Mouse (Mus musculus) lung, postnatal 0 days (tissue): ENCODE results near the gene Hs2st1.

Experiments used
- CTCF ChIP-seq: IDR thresholded peaks from 2 replicates; pipeline ENCODE4 v1.5.1; 2016; ENCODE audit warnings: antibody characterized with exemption, mild to moderate bottlenecking
- EP300 ChIP-seq: IDR thresholded peaks from 2 replicates; pipeline ENCODE4 v1.6.1; 2016; ENCODE audit warnings: antibody characterized with exemption, mild to moderate bottlenecking, control low read depth

DNA sequence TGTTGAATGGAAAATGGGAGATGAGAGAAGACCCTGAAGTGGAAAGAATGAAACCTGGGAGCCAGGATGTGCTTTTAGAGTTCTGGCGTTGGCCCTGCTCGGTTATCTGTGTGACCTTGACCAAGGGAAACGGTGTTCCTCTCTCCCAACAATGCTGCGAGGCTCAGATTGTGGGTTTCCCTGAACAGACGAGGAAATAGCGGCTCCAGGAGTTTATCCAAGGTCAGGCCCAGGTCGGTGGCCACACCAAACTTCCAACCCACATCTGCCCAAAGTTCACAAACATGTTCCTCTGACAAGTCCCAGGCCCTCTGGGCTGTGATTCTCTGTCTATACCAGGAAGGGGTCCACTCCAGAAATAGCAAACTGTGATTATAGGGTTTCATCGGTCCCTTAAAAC lies 169.6 kb downstream of the Hs2st1 start:
- TF ChIP-seq CTCF (no peak), EP300 (no peak)
